Mouse (Mus musculus): ENCODE measurements around the gene Ptges. TPM values are rescaled to one million over a fixed set of nuclear protein-coding genes. Genes with fewer than 3 reads are reported as not detected.

The Ptges gene
- polyA plus RNA-seq (2016; fragmentation: Nextera tagmentation; extraction: Ambion mirVana), result 4.2 and 6.1 TPM in 2 replicates

DNA sequence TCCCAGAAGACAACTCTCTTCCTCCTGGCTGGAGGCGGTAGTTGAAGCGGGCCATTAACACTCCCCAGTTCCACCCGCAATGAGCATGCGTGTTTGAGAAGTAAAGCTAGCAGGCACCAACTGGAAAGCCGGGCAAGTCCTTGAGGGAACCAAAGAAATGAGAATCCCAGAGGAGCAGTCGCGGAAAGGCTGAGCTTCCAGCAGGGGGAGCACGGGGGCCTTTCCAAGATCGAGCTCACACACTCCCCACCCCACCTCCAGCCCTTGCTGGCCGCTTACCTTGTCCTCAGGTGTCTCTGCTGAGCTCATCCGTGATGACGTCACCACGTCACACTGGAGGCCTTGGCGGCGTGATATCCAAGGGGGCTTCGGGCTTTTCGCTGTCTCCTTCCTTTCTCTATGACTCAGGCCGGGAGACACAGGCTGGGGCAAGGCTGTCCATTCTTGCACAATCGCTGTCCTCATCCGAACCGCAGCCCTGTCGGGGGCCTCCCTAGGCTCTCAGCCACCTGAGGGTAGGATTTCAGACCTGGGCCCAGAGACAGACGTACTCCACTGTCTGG lies at the start of gene Ptges:
TSS of gene Ptges (minus strand) at position 381 of the 563 bp plus-strand sequence.
- Histone ChIP-seq H3K4me3 (peak within 1 kb of the TSS; percentile 51), H3K36me3 (no peaks in the 10 kb centered on the region), H3K27ac (peak within 1 kb of the TSS; percentile 56), H3K4me1 (peaks cover 39% of the 10 kb centered on the region), H3K27me3 (ENCODE audit: insufficient read depth, poor library complexity, severe bottlenecking) (0 out of 2 replicates have a peak, but pooled peaks cover 3% of the 10 kb centered on the region), H3K9me3 (no peaks in the 10 kb centered on the region)
- WGBS, result 2% methylated on average over 23 of the region's 23 CpGs
- DNase-seq (ENCODE audit: low spot score), result peak; percentile 85

DNA sequence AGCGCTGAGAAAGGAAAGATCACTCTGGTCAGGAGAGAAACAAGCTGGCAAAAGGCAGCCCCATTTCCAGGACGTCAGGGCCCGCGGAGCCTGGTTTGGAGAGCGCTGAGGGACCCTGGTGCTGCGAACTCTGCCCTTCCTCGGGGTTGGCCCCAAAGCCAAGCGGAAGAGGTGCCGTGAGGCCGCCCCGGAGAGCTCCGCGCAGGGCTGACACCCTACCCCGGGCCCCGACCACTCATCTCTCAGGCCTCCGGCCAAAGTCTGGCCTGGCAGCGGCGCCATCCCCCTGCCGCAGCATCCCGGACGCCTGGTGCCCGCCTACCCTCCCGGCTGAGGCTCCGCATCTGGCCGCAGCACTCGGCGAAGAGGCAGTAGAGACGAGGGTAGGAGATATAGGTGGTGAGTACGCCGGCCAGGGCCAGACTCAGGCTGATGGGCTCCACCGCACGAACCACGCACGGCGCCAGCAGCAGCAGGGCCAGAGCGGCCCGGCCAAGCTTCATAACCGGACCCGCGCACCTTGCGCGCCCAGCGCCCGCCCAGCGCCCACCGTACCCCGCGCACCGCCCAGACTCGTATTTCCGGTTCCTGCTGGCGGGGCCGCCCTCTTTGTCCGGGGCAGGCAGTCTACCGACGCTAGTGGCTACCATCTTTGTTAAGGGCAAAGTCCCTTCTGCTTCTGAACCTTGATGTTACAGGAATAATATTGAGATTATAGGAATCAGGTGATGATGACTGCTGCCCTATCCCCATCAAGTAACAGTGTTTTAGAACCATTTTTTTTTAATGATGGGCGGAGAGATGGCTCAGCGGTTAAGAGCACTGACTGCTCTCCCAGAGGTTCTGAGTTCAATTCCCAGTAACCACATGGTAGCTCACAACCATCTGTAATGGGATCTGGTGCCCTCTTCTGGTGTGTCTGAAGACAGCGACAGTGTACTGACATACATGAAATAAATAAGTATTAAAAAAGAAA lies 38.0 kb upstream of the Ptges start, which contains the start of gene Tor1a:
TSS of gene Tor1a (minus strand) at position 582 of the 976 bp plus-strand sequence.
- peak; percentile 95 for DNase-seq (ENCODE audit: low spot score)
- H3K4me1 ChIP-seq, result peaks cover 40% of the 10 kb centered on the region
- no peaks in the 10 kb centered on the region for H3K27me3 ChIP-seq (ENCODE audit: insufficient read depth, poor library complexity, severe bottlenecking)
- peak within 1 kb of the TSS; percentile 83 for H3K4me3 ChIP-seq
- peaks cover 52% of the 10 kb centered on the region for H3K36me3 ChIP-seq
- WGBS, result 2% methylated on average over 59 of the region's 59 CpGs
- H3K27ac ChIP-seq, result peak within 1 kb of the TSS; percentile 89
- H3K9me3 ChIP-seq, result no peaks in the 10 kb centered on the region

DNA sequence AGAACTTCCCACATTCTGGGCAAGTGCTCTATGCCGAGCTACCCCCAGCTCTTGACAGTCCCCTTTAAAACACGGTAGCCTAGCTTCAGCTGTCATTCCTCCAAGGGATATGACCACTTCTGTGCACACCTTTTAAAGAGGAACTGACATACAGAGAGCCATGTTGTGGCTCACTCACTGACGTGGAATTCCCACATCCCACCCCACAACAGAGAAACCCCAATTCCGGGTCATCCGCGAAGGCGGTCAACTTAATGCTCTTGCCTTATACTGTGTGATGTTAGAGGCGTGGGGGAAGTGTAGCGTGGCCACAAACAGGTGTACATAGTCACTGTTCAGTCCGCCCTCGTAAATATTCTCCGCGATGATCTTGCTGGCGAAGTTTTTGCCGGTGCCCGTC lies 37.2 kb upstream of the Ptges start:
- Histone ChIP-seq H3K27ac (peak overlapping the region; percentile 89), H3K27me3 (ENCODE audit: insufficient read depth, poor library complexity, severe bottlenecking) (no peaks in the 10 kb centered on the region), H3K4me3 (peak overlapping the region; percentile 83), H3K4me1 (peaks cover 40% of the 10 kb centered on the region), H3K9me3 (no peaks in the 10 kb centered on the region), H3K36me3 (peaks cover 55% of the 10 kb centered on the region)
- WGBS, result 25% methylated on average over 16 of the region's 16 CpGs
- DNase-seq (ENCODE audit: low spot score), result no peak

DNA sequence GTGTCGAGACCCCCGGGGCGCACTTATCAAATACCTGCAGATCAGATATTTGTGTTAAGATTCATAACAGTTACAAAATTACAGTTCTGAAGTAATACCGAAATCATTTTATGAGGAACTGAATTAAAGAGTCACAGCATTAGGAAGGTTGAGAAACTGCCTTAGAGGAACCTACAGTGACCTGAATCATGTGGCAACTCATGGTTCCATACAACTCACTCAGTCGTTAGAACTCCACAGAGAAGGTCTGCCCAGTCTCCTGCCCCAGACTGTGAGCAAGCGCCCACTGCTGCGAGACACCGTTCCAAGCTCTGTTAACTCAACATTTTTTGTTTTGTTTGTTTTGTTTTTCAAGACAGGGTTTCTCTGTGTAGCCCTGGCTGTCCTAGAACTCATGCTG lies 36.0 kb upstream of the Ptges start:
- H3K27ac ChIP-seq, result no peak overlapping the region
- WGBS, result 94% methylated on average over 8 of the region's 8 CpGs
- H3K27me3 ChIP-seq (ENCODE audit: insufficient read depth, poor library complexity, severe bottlenecking), result no peaks in the 10 kb centered on the region
- DNase-seq (ENCODE audit: low spot score), result no peak
- H3K4me1 ChIP-seq, result peaks cover 40% of the 10 kb centered on the region
- H3K4me3 ChIP-seq, result no peak overlapping the region
- no peaks in the 10 kb centered on the region for H3K9me3 ChIP-seq
- peaks cover 62% of the 10 kb centered on the region for H3K36me3 ChIP-seq

DNA sequence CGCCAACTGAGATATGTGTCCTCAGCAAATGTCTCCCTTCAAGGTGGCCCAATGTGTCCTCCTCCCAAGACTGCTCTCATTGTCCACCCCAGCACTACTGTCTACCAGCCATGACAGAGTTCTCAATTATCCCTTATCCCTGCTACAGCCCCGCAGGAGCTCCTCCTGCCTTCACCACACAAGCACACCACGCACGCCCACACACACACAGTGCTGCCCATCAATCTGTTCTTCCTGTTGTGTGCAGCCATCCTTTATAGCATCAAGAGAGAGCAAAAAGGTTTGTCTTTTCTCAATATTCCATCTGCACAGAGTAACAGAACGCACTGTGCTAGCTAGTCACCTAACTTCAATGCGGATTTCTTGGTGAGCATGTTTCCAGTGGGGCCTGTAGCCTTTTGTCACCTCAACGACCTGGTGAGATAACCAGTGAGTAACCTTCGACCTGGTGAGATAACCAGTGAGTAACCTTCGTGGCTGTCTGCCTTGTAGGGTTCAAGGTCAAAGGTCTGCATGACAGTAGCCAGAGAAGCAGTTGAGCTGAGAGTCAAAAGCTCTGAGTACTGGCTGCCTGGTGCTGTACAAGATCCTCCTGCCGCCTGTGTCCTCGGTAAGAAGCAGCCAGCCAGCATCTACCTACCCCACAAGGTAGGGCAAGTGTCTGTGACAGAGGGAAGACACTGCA lies 33.0 kb upstream of the Ptges start:
- WGBS, result 70% methylated on average over 11 of the region's 11 CpGs
- Histone ChIP-seq H3K27ac (no peak overlapping the region), H3K4me1 (peaks cover 40% of the 10 kb centered on the region), H3K36me3 (peaks cover 88% of the 10 kb centered on the region), H3K27me3 (ENCODE audit: insufficient read depth, poor library complexity, severe bottlenecking) (no peaks in the 10 kb centered on the region), H3K9me3 (no peaks in the 10 kb centered on the region), H3K4me3 (no peak overlapping the region)
- DNase-seq (ENCODE audit: low spot score), result no peak

DNA sequence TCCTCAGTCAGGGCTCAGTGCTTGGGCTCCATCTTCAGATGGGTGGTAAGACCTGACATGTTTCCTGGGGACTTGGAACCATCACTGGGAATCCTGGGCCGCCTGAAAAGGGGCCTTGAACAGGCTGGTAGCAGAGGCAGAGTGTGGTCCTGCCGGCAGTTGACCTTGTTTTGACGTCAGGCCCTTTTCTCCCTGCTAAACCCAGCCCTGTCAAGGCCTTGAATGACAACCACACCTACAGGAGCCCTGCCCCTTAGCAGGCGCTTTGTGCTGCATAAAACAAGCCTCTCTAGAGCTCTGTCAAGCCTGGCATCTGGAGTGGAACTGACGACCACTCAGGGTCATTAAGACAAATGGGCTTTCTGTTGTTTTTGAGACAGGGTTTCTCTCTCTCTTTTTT lies 30.2 kb upstream of the Ptges start:
- 51% methylated on average over 5 of the region's 5 CpGs for WGBS
- Histone ChIP-seq H3K9me3 (no peaks in the 10 kb centered on the region), H3K4me1 (peaks cover 23% of the 10 kb centered on the region), H3K36me3 (peaks cover 100% of the 10 kb centered on the region), H3K27ac (no peak overlapping the region), H3K27me3 (ENCODE audit: insufficient read depth, poor library complexity, severe bottlenecking) (no peaks in the 10 kb centered on the region), H3K4me3 (no peak overlapping the region)
- no peak for DNase-seq (ENCODE audit: low spot score)

DNA sequence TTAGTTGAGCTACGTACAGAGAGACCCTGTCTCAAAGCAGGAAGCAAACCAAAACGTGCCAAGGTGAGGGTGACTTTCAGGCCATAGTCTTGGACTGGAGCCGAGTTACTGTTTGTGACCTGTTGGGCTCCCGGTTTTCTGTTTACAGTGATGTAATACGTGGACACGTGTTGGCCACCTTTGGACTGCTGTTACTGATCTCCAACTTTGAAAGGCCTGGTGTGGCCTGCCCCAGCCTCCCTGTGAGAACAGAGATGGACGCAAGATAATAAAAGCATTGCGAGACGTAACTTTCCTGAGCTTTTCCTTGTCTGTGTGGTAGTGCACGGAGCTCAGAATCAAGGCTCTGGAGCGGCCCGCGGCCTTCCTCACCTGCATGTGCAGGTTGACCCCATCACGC lies 29.1 kb upstream of the Ptges start:
- H3K27ac ChIP-seq, result no peak overlapping the region
- no peak for DNase-seq (ENCODE audit: low spot score)
- H3K27me3 ChIP-seq (ENCODE audit: insufficient read depth, poor library complexity, severe bottlenecking), result no peaks in the 10 kb centered on the region
- no peaks in the 10 kb centered on the region for H3K9me3 ChIP-seq
- H3K4me1 ChIP-seq, result peaks cover 26% of the 10 kb centered on the region
- H3K36me3 ChIP-seq, result peaks cover 93% of the 10 kb centered on the region
- 89% methylated on average over 14 of the region's 14 CpGs for WGBS
- no peak overlapping the region for H3K4me3 ChIP-seq

DNA sequence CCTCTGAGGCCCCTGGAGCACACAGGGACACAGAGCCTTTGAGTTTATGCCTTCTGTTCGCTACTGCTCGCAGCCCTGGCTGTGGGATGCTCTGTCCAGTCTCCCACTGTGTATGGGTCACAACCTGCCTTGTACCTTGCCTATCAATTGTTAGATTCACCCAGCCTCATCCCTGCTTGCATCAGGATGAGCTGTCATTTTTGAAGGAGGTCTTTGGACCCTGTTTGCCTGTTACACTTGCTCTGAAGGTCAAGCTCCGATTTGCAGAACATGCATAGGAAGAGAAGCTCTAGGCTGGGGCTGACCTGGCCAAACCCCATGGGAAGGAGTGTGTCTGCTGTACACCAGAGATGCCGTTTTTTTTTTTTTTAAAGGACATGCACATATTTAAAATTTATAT lies 27.8 kb upstream of the Ptges start:
- H3K27me3 ChIP-seq (ENCODE audit: insufficient read depth, poor library complexity, severe bottlenecking), result no peaks in the 10 kb centered on the region
- peaks cover 30% of the 10 kb centered on the region for H3K4me1 ChIP-seq
- no peak overlapping the region for H3K27ac ChIP-seq
- WGBS, result 85% methylated on average over 4 of the region's 4 CpGs
- H3K36me3 ChIP-seq, result peaks cover 81% of the 10 kb centered on the region
- no peak for DNase-seq (ENCODE audit: low spot score)
- no peak overlapping the region for H3K4me3 ChIP-seq
- no peaks in the 10 kb centered on the region for H3K9me3 ChIP-seq

DNA sequence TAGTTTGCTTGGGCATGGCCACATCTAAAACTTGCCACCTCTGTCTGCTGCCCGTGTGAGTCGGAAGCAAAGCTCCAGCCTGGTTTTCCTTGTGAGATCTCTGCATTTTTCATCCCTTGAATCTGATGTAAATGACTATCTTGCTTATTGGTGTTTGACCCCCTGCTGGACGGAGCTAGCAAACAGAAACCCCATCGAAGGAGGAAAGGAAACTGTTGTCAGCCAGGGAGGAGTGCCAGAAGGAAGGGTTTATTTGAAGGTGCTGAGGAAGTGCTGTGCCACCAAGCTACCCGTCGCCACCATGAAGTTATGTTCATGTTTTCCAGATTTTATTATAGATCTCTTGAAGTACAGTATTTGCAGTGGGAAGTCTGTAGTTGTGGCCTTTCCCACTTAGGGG lies 25.1 kb upstream of the Ptges start:
- 67% methylated on average over 6 of the region's 6 CpGs for WGBS
- peaks cover 54% of the 10 kb centered on the region for H3K36me3 ChIP-seq
- no peaks in the 10 kb centered on the region for H3K27me3 ChIP-seq (ENCODE audit: insufficient read depth, poor library complexity, severe bottlenecking)
- DNase-seq (ENCODE audit: low spot score), result no peak
- H3K4me1 ChIP-seq, result peaks cover 33% of the 10 kb centered on the region
- peak overlapping the region; percentile 96 for H3K4me3 ChIP-seq
- H3K9me3 ChIP-seq, result no peaks in the 10 kb centered on the region
- no peak overlapping the region for H3K27ac ChIP-seq

DNA sequence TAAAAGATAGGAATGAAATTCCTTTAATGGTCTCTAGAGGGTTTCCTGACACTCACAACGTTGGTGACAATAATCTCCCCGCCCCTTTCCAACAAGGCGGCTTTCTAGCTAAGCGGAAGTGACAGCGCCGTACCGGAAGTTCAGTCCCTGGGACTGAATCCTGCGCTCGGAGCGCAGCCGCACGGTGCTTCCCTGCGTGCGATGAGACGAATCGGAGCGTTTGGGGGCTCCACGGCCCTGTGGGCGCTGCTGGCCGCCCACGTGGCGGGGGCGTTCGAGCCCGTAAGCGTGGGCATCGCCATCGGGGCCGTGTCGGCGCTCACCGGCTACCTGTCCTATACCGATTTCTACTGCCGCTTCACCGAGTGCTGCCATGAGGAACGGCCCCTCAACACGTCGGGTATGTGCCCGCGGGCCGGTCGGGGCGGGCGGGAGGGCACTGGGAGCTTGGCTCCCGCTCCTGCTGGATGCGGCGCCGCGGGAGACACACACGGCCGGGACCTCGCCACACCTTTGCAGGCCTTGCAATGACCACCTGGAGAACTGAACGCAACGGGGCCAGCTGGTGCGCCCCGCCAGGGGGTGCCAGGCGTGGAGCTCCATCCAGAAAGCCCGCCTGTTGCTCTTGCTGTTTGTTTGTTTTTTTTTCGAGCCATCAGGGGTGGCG lies 23.3 kb upstream of the Ptges start, which contains the start of gene Tor1b:
TSS of gene Tor1b (plus strand) at position 136 of the 667 bp plus-strand sequence.
- under 1% methylated on average over 60 of the region's 60 CpGs for WGBS
- peaks cover 36% of the 10 kb centered on the region for H3K36me3 ChIP-seq
- DNase-seq (ENCODE audit: low spot score), result peak; percentile 94

DNA sequence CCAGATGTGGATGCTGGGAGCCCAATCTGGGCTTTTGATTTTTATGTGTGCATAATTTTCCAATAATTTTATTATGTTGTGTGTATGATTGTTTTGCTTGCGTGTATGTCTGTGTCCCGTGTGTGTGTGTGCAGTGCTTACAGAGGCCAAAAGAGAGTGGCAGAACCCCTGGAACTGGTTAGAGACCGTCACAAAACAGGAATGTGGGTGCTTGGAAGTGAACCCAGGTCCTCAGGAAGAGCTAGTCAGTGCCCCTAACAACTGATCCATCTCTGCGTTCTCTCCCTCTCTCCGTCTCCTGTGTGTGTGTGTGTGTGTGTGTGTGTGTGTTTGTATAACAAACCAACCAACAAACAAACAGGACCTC lies 22.8 kb upstream of the Ptges start:
- Histone ChIP-seq H3K27ac (peak overlapping the region; percentile 95), H3K27me3 (ENCODE audit: insufficient read depth, poor library complexity, severe bottlenecking) (no peaks in the 10 kb centered on the region), H3K4me1 (peaks cover 33% of the 10 kb centered on the region), H3K4me3 (peak overlapping the region; percentile 96), H3K9me3 (no peaks in the 10 kb centered on the region), H3K36me3 (peaks cover 30% of the 10 kb centered on the region)
- WGBS, result 33% methylated on average over 5 of the region's 5 CpGs
- no peak for DNase-seq (ENCODE audit: low spot score)

More for the DNA sequence above, 23.3 kb upstream of the Ptges start, which contains the start of gene Tor1b:
- peaks cover 33% of the 10 kb centered on the region for H3K4me1 ChIP-seq
- H3K9me3 ChIP-seq, result no peaks in the 10 kb centered on the region
- peak within 1 kb of the TSS; percentile 96 for H3K4me3 ChIP-seq
- no peaks in the 10 kb centered on the region for H3K27me3 ChIP-seq (ENCODE audit: insufficient read depth, poor library complexity, severe bottlenecking)
- peak within 1 kb of the TSS; percentile 95 for H3K27ac ChIP-seq

DNA sequence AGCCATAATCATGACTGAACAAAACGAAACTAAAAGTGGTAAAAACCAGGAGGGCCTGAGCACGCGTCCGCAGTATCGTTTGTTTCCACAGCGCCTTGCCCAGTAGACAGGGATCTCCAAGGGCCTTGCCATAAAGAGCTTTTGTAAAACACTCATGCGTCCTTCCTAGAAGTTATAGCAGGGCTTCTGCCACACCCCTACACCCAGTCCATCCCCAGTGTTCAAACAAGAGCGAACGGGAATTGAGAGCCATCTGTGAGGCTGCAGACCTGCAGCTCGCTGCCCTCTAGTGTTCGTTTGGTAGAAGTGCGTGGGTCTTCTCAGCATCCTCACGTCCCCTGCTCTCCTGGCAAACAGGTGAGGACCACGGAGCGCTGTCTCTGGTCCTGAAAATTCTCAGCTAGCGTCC lies 12.9 kb upstream of the Ptges start:
- 30% methylated on average over 16 of the region's 16 CpGs for WGBS

More for the DNA sequence above, 12.9 kb upstream of the Ptges start:
- no peaks in the 10 kb centered on the region for H3K4me1 ChIP-seq
- peak overlapping the region; percentile 43 for H3K4me3 ChIP-seq
- no peaks in the 10 kb centered on the region for H3K36me3 ChIP-seq
- H3K27me3 ChIP-seq (ENCODE audit: insufficient read depth, poor library complexity, severe bottlenecking), result no peaks in the 10 kb centered on the region
- peak; percentile 90 for DNase-seq (ENCODE audit: low spot score)
- 0 out of 2 replicates have a peak overlapping the region, but pooled peaks have one; percentile 37 for H3K27ac ChIP-seq
- H3K9me3 ChIP-seq, result no peaks in the 10 kb centered on the region

All from heart, embryonic 10.5 days (tissue).